Mouse (Mus musculus): ENCODE results near the gene Ntn4. TPM values are rescaled to one million over a fixed set of nuclear protein-coding genes. Genes with fewer than 3 reads are reported as not detected.

Ntn4 gene
- 0.78 and 0.88 TPM in 2 replicates for polyA plus RNA-seq (2015; fragmentation: Nextera tagmentation; extraction: Ambion mirVana)

GRCm38 (mm10) chr10:93640521-93640952 is at the start of gene Ntn4:
Gene Ntn4, plus strand, starts transcription at chr10:93640681.

Other genes starting within 250 kb of the Ntn4 start
- 106 and 125 TPM in 2 replicates for gene Lta4h, start 187.3 kb upstream of the Ntn4 start, polyA plus RNA-seq (2015; fragmentation: Nextera tagmentation; extraction: Ambion mirVana)
- gene Hal, start 151.9 kb upstream of the Ntn4 start, polyA plus RNA-seq (2015; fragmentation: Nextera tagmentation; extraction: Ambion mirVana), result 0.57 and 0.85 TPM in 2 replicates
- 0.11 and 0.19 TPM in 2 replicates for gene Amdhd1, start 100.6 kb upstream of the Ntn4 start, polyA plus RNA-seq (2015; fragmentation: Nextera tagmentation; extraction: Ambion mirVana)
- gene Ccdc38, start 100.0 kb upstream of the Ntn4 start, polyA plus RNA-seq (2015; fragmentation: Nextera tagmentation; extraction: Ambion mirVana), result 0.13 and 0.62 TPM in 2 replicates
- 119 and 131 TPM in 2 replicates for gene Snrpf, start 51.0 kb upstream of the Ntn4 start, polyA plus RNA-seq (2015; fragmentation: Nextera tagmentation; extraction: Ambion mirVana)
- 0.93 and 1.4 TPM in 2 replicates for gene Usp44, start 190.9 kb downstream of the Ntn4 start, polyA plus RNA-seq (2015; fragmentation: Nextera tagmentation; extraction: Ambion mirVana)

Data from spleen, postnatal 0 days (tissue).